Mouse (Mus musculus) urinary bladder, postnatal 10 days (tissue): Measurements from ENCODE around the gene Bicra.
A peak's percentile ranks its signal among the peaks of the same experiment; 100 is the strongest.

ENCODE experiments used
- DNase-seq: peaks from one replicate; pipeline ENCODE4 v3.0.0; 2022; ENCODE audit warnings: low spot score

The Bicra gene

GRCm38 (mm10) chr7:15945211-15945610 is 102.5 kb downstream of the Bicra start:
- DNase-seq: no peak

- DNase-seq: no peak
These were observed 103.4 kb downstream of the Bicra start for GRCm38 (mm10) chr7:15944311-15944710.

- DNase-seq: no peak
These were observed 109.1 kb downstream of the Bicra start for GRCm38 (mm10) chr7:15938621-15939020.

GRCm38 (mm10) chr7:15937491-15937890 is 110.2 kb downstream of the Bicra start:
- no peak for DNase-seq

- no peak for DNase-seq
These were observed 114.0 kb downstream of the Bicra start for GRCm38 (mm10) chr7:15933437-15934359.

- DNase-seq: no peak
These were observed 116.1 kb downstream of the Bicra start for GRCm38 (mm10) chr7:15931635-15932034.

- DNase-seq: no peak
These were observed 117.2 kb downstream of the Bicra start for GRCm38 (mm10) chr7:15930543-15930942.

GRCm38 (mm10) chr7:15929910-15930309 is 117.8 kb downstream of the Bicra start:
- no peak for DNase-seq

- peak; percentile 62 for DNase-seq
These were observed 125.4 kb downstream of the Bicra start, which contains the start of gene Selenow for GRCm38 (mm10) chr7:15922220-15922773. Gene Selenow (minus strand): TSS chr7:15922402.

- DNase-seq: no peak
These were observed 125.9 kb downstream of the Bicra start for GRCm38 (mm10) chr7:15921796-15922195.
